Mouse (Mus musculus): ENCODE data around the gene 4933411K16Rik. TPM values are rescaled to one million over a fixed set of nuclear protein-coding genes. Genes with fewer than 3 reads are reported as not detected.

4933411K16Rik gene
- polyA plus RNA-seq, 1 experiment from 2014 or later, result not detected

DNA sequence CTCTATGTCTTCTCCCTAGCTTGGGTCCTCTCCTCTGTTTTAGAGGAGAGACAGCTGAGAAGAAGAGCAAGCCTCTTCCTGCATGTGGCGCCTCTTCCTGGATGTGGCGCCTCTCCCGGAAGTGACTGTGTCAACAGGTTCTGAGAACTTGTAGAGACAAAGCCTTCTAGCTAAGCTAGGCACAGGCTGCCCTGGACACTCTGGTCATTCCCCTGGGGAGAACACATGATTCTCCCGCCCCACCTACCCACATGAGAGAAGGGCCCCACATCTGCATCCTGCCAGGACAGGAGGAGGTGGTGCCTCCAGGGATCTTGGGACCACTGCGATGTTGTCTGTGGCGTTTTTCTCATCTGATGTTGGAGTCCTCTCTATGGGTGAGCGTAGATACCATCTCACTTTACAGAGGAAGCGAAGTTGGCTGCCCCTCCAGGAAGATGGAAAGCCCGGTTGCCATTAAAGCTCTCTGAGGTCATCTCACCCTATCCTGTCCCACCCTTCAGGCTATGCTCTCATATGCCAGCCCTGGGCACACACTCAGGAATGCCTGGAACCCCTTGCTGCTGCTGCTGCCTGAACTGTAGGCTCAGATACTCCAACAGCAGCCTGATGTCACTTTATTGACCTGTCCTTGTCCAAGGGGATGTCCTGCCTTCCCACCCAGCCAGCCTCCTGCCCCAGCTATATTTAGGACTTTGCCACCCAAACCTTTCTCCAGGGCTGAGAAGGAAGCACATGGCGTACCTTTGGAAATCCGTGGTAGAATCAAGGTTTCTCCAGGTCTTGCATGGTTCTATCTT, 16.6 kb downstream of the 4933411K16Rik start:
- TF ChIP-seq CTCF (IDR thresholded peaks at IDR 0.05; ENCODE audit: low read depth), result no peak
- Histone ChIP-seq H3K9ac (no peak overlapping the region), H3K9me3 (ENCODE audit: low read depth, low read length) (no peaks in the 10 kb centered on the region), H3K4me2 (no peak overlapping the region), H3K36me3 (ENCODE audit: insufficient read depth) (no peaks in the 10 kb centered on the region), H3K4me1 (ENCODE audit: insufficient read depth) (no peaks in the 10 kb centered on the region), H3K4me3 (ENCODE audit: low read depth, low read length) (no peak overlapping the region), H3K27ac (ENCODE audit: low read depth) (no peak overlapping the region), H3K27me3 (ENCODE audit: insufficient read depth, low read length) (no peaks in the 10 kb centered on the region)
- WGBS, result 69% methylated on average over 11 of the region's 11 CpGs
- DNase-seq, result no peak
- ATAC-seq (ENCODE audit: insufficient read depth), result no peak

DNA sequence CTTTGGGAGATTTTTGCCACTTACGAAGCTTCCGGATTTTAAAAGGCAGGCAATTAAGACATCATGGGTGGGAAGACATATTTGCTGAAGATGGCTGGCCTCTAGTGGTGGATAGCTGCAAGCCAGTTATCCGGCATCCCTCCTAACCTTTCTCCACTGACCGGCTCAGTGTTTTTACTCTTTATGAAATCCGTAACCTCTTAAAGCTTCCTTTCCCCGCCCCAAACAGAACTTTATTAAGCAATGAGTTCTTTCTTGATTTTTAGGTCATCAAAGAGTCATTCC, 17.1 kb downstream of the 4933411K16Rik start:
- no peaks in the 10 kb centered on the region for H3K4me1 ChIP-seq (ENCODE audit: insufficient read depth)
- H3K4me3 ChIP-seq (ENCODE audit: low read depth, low read length), result no peak overlapping the region
- DNase-seq (peak; percentile 62), ATAC-seq (ENCODE audit: insufficient read depth) (no peak)
- H3K27me3 ChIP-seq (ENCODE audit: insufficient read depth, low read length), result no peaks in the 10 kb centered on the region
- no peak overlapping the region for H3K27ac ChIP-seq (ENCODE audit: low read depth)
- H3K36me3 ChIP-seq (ENCODE audit: insufficient read depth), result no peaks in the 10 kb centered on the region
- no peak overlapping the region for H3K9ac ChIP-seq
- H3K4me2 ChIP-seq, result no peak overlapping the region
- TF ChIP-seq CTCF (IDR thresholded peaks at IDR 0.05; ENCODE audit: low read depth), result peak; percentile 65
- 52% methylated on average over 6 of the region's 6 CpGs for WGBS
- H3K9me3 ChIP-seq (ENCODE audit: low read depth, low read length), result no peaks in the 10 kb centered on the region

DNA sequence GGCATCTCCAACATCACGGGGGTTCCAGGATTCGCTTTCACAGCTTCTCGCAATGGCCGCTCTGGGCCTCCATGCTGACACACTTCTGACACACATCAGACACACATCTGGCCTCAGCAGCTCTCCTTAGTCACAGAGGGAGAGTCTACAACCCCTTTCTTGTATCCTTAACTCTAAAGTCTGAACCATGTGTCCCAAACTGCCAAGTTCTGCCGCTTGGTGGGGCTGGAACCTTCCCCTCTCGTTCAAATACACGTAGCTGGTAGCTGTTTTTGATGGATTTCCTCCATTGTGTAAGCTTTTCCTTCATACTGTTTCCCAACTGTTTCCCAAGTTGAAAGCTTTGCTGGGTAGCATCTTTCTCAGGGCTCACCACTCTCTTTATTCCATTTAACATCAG, 19.2 kb downstream of the 4933411K16Rik start:
- ATAC-seq (ENCODE audit: insufficient read depth), result no peak
- DNase-seq, result peak; percentile 59
- Histone ChIP-seq H3K36me3 (ENCODE audit: insufficient read depth) (peaks cover 9% of the 10 kb centered on the region; the same call in 1 of the 2 replicates), H3K4me3 (ENCODE audit: low read depth, low read length) (no peak overlapping the region), H3K4me2 (no peak overlapping the region), H3K9me3 (ENCODE audit: low read depth, low read length) (no peaks in the 10 kb centered on the region), H3K4me1 (ENCODE audit: insufficient read depth) (no peaks in the 10 kb centered on the region), H3K27me3 (ENCODE audit: insufficient read depth, low read length) (no peaks in the 10 kb centered on the region), H3K27ac (ENCODE audit: low read depth) (no peak overlapping the region), H3K9ac (no peak overlapping the region)
- WGBS, result 61% methylated on average over 7 of the region's 7 CpGs
- peak; percentile 47 for TF ChIP-seq CTCF (IDR thresholded peaks at IDR 0.05; ENCODE audit: low read depth)

DNA sequence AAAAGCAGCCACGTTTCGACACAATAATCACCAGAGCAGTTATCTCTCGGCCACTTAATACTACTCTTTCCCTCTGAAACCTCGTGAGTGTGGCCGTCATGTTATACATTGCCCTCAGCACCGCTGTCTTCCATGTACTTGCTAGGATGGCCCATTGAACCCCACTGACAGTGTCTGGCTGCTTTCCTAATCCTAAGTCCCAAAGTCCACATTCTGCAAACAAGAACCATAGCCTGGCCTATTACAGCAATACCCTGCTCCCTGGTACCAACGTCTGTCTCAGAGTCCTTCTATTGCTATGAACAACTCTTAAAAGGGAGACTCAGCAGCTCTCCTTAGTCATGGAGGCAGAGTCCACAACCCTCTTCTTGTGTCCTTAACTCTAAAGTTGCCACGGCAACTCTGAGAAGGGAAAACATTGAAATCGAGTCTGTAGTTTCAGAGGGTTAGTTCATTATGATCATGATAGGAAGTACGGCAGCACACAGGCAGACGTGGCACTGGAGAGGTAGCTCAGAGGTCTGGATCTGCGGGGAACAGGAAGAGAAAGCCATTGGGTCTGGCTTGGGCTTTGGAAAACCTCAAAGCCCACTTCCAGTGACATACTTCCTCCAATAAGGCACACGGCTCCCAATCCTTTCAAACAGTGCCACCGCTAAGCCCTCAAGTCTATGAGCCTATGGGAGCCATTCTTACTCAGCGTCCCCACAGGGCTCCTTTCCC, 20.0 kb downstream of the 4933411K16Rik start:
- H3K36me3 ChIP-seq (ENCODE audit: insufficient read depth), result peaks cover 13% of the 10 kb centered on the region
- no peak overlapping the region for H3K4me3 ChIP-seq (ENCODE audit: low read depth, low read length)
- H3K9ac ChIP-seq, result no peak overlapping the region
- no peak for ATAC-seq (ENCODE audit: insufficient read depth)
- H3K9me3 ChIP-seq (ENCODE audit: low read depth, low read length), result no peaks in the 10 kb centered on the region
- 74% methylated on average over 15 of the region's 15 CpGs for WGBS
- H3K27ac ChIP-seq (ENCODE audit: low read depth), result no peak overlapping the region
- H3K4me1 ChIP-seq (ENCODE audit: insufficient read depth), result no peaks in the 10 kb centered on the region
- no peak for TF ChIP-seq CTCF (IDR thresholded peaks at IDR 0.05; ENCODE audit: low read depth)
- H3K4me2 ChIP-seq, result no peak overlapping the region
- no peaks in the 10 kb centered on the region for H3K27me3 ChIP-seq (ENCODE audit: insufficient read depth, low read length)
- no peak for DNase-seq

DNA sequence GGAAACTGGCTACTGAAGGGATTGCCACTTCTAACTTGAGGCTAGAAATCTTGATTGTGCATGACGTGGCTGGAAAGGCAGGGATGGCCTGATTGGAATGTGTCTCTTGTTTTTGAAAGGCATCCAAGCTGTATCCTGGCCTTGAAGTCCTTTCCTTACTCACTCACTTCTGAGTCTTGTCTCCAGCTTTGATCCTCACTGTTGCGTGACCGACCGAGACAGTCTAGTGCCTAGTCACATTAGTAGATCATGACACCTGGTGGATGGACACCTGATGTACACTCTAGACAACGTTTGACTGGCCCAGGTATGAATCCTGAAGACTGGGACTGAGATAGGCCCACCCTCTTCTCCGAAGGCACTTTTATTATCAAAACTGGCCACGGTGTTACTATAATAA, 20.8 kb downstream of the 4933411K16Rik start:
- Histone ChIP-seq H3K9ac (no peak overlapping the region), H3K27ac (ENCODE audit: low read depth) (no peak overlapping the region), H3K27me3 (ENCODE audit: insufficient read depth, low read length) (no peaks in the 10 kb centered on the region), H3K4me1 (ENCODE audit: insufficient read depth) (no peaks in the 10 kb centered on the region), H3K4me3 (ENCODE audit: low read depth, low read length) (no peak overlapping the region), H3K9me3 (ENCODE audit: low read depth, low read length) (no peaks in the 10 kb centered on the region), H3K4me2 (no peak overlapping the region), H3K36me3 (ENCODE audit: insufficient read depth) (peaks cover 13% of the 10 kb centered on the region)
- peak; percentile 20; the same call in 1 of the 2 replicates for TF ChIP-seq CTCF (IDR thresholded peaks at IDR 0.05; ENCODE audit: low read depth)
- no peak for ATAC-seq (ENCODE audit: insufficient read depth)
- no peak for DNase-seq
- WGBS, result 73% methylated on average over 7 of the region's 7 CpGs

DNA sequence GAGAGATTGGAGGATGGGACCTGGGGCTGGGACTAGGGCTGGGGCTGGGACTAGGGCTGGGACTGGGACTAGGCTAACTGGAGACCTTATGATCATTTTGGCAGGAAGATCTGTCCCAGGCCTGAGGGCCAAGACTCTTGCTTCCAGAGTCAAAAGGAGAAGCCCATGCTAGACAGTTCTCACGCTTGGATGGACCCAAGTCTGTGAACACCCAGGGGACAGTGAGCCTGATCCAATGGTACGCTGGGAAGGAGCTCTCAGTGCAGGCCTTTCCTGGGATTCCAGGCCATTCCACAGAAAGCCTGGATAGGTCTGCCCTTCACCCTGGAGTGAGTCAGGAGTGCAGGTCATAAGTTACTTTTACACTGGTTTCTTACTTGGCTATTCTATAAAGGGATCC, 23.0 kb downstream of the 4933411K16Rik start:
- no peak for TF ChIP-seq CTCF (IDR thresholded peaks at IDR 0.05; ENCODE audit: low read depth)
- Histone ChIP-seq H3K9me3 (ENCODE audit: low read depth, low read length) (no peaks in the 10 kb centered on the region), H3K4me1 (ENCODE audit: insufficient read depth) (no peaks in the 10 kb centered on the region), H3K27me3 (ENCODE audit: insufficient read depth, low read length) (no peaks in the 10 kb centered on the region), H3K27ac (ENCODE audit: low read depth) (no peak overlapping the region), H3K4me2 (no peak overlapping the region), H3K36me3 (ENCODE audit: insufficient read depth) (peaks cover 13% of the 10 kb centered on the region), H3K9ac (no peak overlapping the region), H3K4me3 (ENCODE audit: low read depth, low read length) (no peak overlapping the region)
- 84% methylated on average over 2 of the region's 2 CpGs for WGBS
- ATAC-seq (ENCODE audit: insufficient read depth) (no peak), DNase-seq (no peak)

DNA sequence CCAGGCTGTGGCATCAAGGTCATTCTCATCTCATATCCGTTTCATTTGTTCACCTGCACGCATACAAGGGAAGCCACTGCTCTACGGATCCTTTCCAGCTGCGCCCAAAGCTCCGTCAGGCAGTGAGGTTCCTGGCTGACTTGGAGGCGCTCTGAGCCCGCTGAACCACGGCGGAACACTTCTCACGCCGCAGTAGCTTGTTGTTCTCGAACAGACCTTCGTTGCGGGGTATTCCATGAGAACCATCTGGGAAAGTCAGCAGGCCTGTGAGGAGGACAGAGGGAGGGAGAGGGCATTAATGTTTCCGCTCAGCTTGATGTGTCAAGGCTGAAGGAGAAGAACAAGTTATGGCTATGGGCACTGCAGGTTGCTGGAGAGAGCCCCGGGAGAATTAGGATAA, 23.9 kb downstream of the 4933411K16Rik start:
- 86% methylated on average over 16 of the region's 16 CpGs for WGBS
- H3K27ac ChIP-seq (ENCODE audit: low read depth), result no peak overlapping the region
- TF ChIP-seq CTCF (IDR thresholded peaks at IDR 0.05; ENCODE audit: low read depth), result no peak
- H3K4me2 ChIP-seq, result no peak overlapping the region
- DNase-seq (no peak), ATAC-seq (ENCODE audit: insufficient read depth) (no peak)
- no peak overlapping the region for H3K4me3 ChIP-seq (ENCODE audit: low read depth, low read length)
- no peak overlapping the region for H3K9ac ChIP-seq
- no peaks in the 10 kb centered on the region for H3K9me3 ChIP-seq (ENCODE audit: low read depth, low read length)
- no peaks in the 10 kb centered on the region for H3K4me1 ChIP-seq (ENCODE audit: insufficient read depth)
- peaks cover 13% of the 10 kb centered on the region for H3K36me3 ChIP-seq (ENCODE audit: insufficient read depth)
- no peaks in the 10 kb centered on the region for H3K27me3 ChIP-seq (ENCODE audit: insufficient read depth, low read length)
